Mouse (Mus musculus): ENCODE data around the gene Pex13. TPM values are rescaled to one million over a fixed set of nuclear protein-coding genes. Genes with fewer than 3 reads are reported as not detected.

The Pex13 gene
- polyA plus RNA-seq, 1 experiment from 2014 or later = 22.2 TPM

- H3K9ac ChIP-seq (replicated peaks; ENCODE audit: low read depth) = no peak overlapping the region
- no peak for DNase-seq (ENCODE audit: low spot score)
- no peaks in the 10 kb centered on the region for H3K27me3 ChIP-seq (replicated peaks; ENCODE audit: insufficient read depth, low read length)
- no peak overlapping the region for H3K27ac ChIP-seq (ENCODE audit: low read length)
- TF ChIP-seq CTCF (IDR thresholded peaks at IDR 0.05) (no peak), EP300 (IDR thresholded peaks at IDR 0.05) (no peak)
- no peak overlapping the region for H3K4me2 ChIP-seq (replicated peaks; ENCODE audit: low read depth, low read length)
- H3K4me1 ChIP-seq (ENCODE audit: insufficient read depth, low read depth, low read length) = peaks cover 6% of the 10 kb centered on the region; the same call in 1 of the 2 replicates
- ATAC-seq = no peak
- H3K9me3 ChIP-seq (ENCODE audit: low read length) = no peaks in the 10 kb centered on the region
- no peaks in the 10 kb centered on the region for H3K36me3 ChIP-seq (ENCODE audit: insufficient read depth, low read length)
- H3K4me3 ChIP-seq (ENCODE audit: low read depth, low read length) = no peak overlapping the region
Measured at GRCm38 (mm10) chr11:23664232-23664631, 1.5 kb downstream of the Pex13 start.

GRCm38 (mm10) chr11:23657791-23658190, 8.0 kb downstream of the Pex13 start:
- peak; percentile 53 for ATAC-seq
- H3K36me3 ChIP-seq (ENCODE audit: insufficient read depth, low read length) = no peaks in the 10 kb centered on the region
- H3K9ac ChIP-seq (replicated peaks; ENCODE audit: low read depth) = no peak overlapping the region
- no peaks in the 10 kb centered on the region for H3K27me3 ChIP-seq (replicated peaks; ENCODE audit: insufficient read depth, low read length)
- H3K4me3 ChIP-seq (ENCODE audit: low read depth, low read length) = no peak overlapping the region
- H3K4me2 ChIP-seq (replicated peaks; ENCODE audit: low read depth, low read length) = no peak overlapping the region
- H3K9me3 ChIP-seq (ENCODE audit: low read length) = no peaks in the 10 kb centered on the region
- peak; percentile 17 for DNase-seq (ENCODE audit: low spot score)
- TF ChIP-seq EP300 (IDR thresholded peaks at IDR 0.05) (peak; percentile 65; the same call in 1 of the 2 replicates), CTCF (IDR thresholded peaks at IDR 0.05) (no peak)
- peaks cover 3% of the 10 kb centered on the region; the same call in 1 of the 2 replicates for H3K4me1 ChIP-seq (ENCODE audit: insufficient read depth, low read depth, low read length)
- H3K27ac ChIP-seq (ENCODE audit: low read length) = no peak overlapping the region
- 66% methylated on average over 2 of the region's 2 CpGs for WGBS

- Histone ChIP-seq H3K27ac (ENCODE audit: low read length) (no peak overlapping the region), H3K4me1 (ENCODE audit: insufficient read depth, low read depth, low read length) (no peaks in the 10 kb centered on the region), H3K36me3 (ENCODE audit: insufficient read depth, low read length) (no peaks in the 10 kb centered on the region), H3K27me3 (replicated peaks; ENCODE audit: insufficient read depth, low read length) (no peaks in the 10 kb centered on the region), H3K4me2 (replicated peaks; ENCODE audit: low read depth, low read length) (no peak overlapping the region), H3K9me3 (ENCODE audit: low read length) (no peaks in the 10 kb centered on the region), H3K9ac (replicated peaks; ENCODE audit: low read depth) (no peak overlapping the region), H3K4me3 (ENCODE audit: low read depth, low read length) (no peak overlapping the region)
- DNase-seq (ENCODE audit: low spot score) = no peak
- no peak for ATAC-seq
- TF ChIP-seq EP300 (IDR thresholded peaks at IDR 0.05) (no peak), CTCF (IDR thresholded peaks at IDR 0.05) (no peak)
- 73% methylated on average over 3 of the region's 3 CpGs for WGBS
Measured at GRCm38 (mm10) chr11:23653666-23654065, 12.1 kb downstream of the Pex13 start.

GRCm38 (mm10) chr11:23647835-23648234, 17.9 kb downstream of the Pex13 start:
- no peaks in the 10 kb centered on the region for H3K4me1 ChIP-seq (ENCODE audit: insufficient read depth, low read depth, low read length)
- no peak overlapping the region for H3K27ac ChIP-seq (ENCODE audit: low read length)
- H3K9ac ChIP-seq (replicated peaks; ENCODE audit: low read depth) = no peak overlapping the region
- TF ChIP-seq CTCF (IDR thresholded peaks at IDR 0.05) (no peak), EP300 (IDR thresholded peaks at IDR 0.05) (no peak)
- 92% methylated on average over 3 of the region's 3 CpGs for WGBS
- H3K4me3 ChIP-seq (ENCODE audit: low read depth, low read length) = no peak overlapping the region
- H3K27me3 ChIP-seq (replicated peaks; ENCODE audit: insufficient read depth, low read length) = no peaks in the 10 kb centered on the region
- DNase-seq (ENCODE audit: low spot score) (no peak), ATAC-seq (no peak)
- no peaks in the 10 kb centered on the region for H3K36me3 ChIP-seq (ENCODE audit: insufficient read depth, low read length)
- H3K4me2 ChIP-seq (replicated peaks; ENCODE audit: low read depth, low read length) = no peak overlapping the region
- no peaks in the 10 kb centered on the region for H3K9me3 ChIP-seq (ENCODE audit: low read length)

GRCm38 (mm10) chr11:23647431-23647830, 18.3 kb downstream of the Pex13 start:
- TF ChIP-seq EP300 (IDR thresholded peaks at IDR 0.05) (no peak), CTCF (IDR thresholded peaks at IDR 0.05) (no peak)
- no peaks in the 10 kb centered on the region for H3K36me3 ChIP-seq (ENCODE audit: insufficient read depth, low read length)
- no peak overlapping the region for H3K4me2 ChIP-seq (replicated peaks; ENCODE audit: low read depth, low read length)

GRCm38 (mm10) chr11:23634573-23634972, 31.2 kb downstream of the Pex13 start:
- Histone ChIP-seq H3K27me3 (replicated peaks; ENCODE audit: insufficient read depth, low read length) (no peaks in the 10 kb centered on the region), H3K4me2 (replicated peaks; ENCODE audit: low read depth, low read length) (no peak overlapping the region), H3K4me1 (ENCODE audit: insufficient read depth, low read depth, low read length) (no peaks in the 10 kb centered on the region), H3K36me3 (ENCODE audit: insufficient read depth, low read length) (no peaks in the 10 kb centered on the region), H3K9me3 (ENCODE audit: low read length) (no peaks in the 10 kb centered on the region), H3K9ac (replicated peaks; ENCODE audit: low read depth) (no peak overlapping the region), H3K27ac (ENCODE audit: low read length) (no peak overlapping the region), H3K4me3 (ENCODE audit: low read depth, low read length) (no peak overlapping the region)
- ATAC-seq (no peak), DNase-seq (ENCODE audit: low spot score) (no peak)
- TF ChIP-seq CTCF (IDR thresholded peaks at IDR 0.05) (no peak), EP300 (IDR thresholded peaks at IDR 0.05) (no peak)
- 64% methylated on average over 8 of the region's 8 CpGs for WGBS

More at GRCm38 (mm10) chr11:23647431-23647830, 18.3 kb downstream of the Pex13 start:
- ATAC-seq (no peak), DNase-seq (ENCODE audit: low spot score) (no peak)
- no peaks in the 10 kb centered on the region for H3K4me1 ChIP-seq (ENCODE audit: insufficient read depth, low read depth, low read length)
- no peaks in the 10 kb centered on the region for H3K27me3 ChIP-seq (replicated peaks; ENCODE audit: insufficient read depth, low read length)
- H3K9me3 ChIP-seq (ENCODE audit: low read length) = no peaks in the 10 kb centered on the region
- no peak overlapping the region for H3K9ac ChIP-seq (replicated peaks; ENCODE audit: low read depth)
- H3K27ac ChIP-seq (ENCODE audit: low read length) = no peak overlapping the region
- H3K4me3 ChIP-seq (ENCODE audit: low read depth, low read length) = no peak overlapping the region

- Histone ChIP-seq H3K4me3 (ENCODE audit: low read depth, low read length) (peak overlapping the region; percentile 88; the same call in 1 of the 2 replicates), H3K9ac (replicated peaks; ENCODE audit: low read depth) (no peak overlapping the region), H3K4me2 (replicated peaks; ENCODE audit: low read depth, low read length) (peak overlapping the region; percentile 88), H3K27ac (ENCODE audit: low read length) (no peak overlapping the region), H3K4me1 (ENCODE audit: insufficient read depth, low read depth, low read length) (no peaks in the 10 kb centered on the region), H3K9me3 (ENCODE audit: low read length) (no peaks in the 10 kb centered on the region), H3K27me3 (replicated peaks; ENCODE audit: insufficient read depth, low read length) (no peaks in the 10 kb centered on the region), H3K36me3 (ENCODE audit: insufficient read depth, low read length) (no peaks in the 10 kb centered on the region)
- WGBS = 4% methylated on average over 7 of the region's 7 CpGs
- TF ChIP-seq EP300 (IDR thresholded peaks at IDR 0.05) = no peak
- no peak for TF ChIP-seq CTCF (IDR thresholded peaks at IDR 0.05)
- ATAC-seq (no peak), DNase-seq (ENCODE audit: low spot score) (no peak)
Measured at GRCm38 (mm10) chr11:23633879-23634215, 31.9 kb downstream of the Pex13 start.

Data from lung, postnatal 0 days (tissue).